Mouse (Mus musculus): Measurements from ENCODE around the gene Hnrnpdl. TPM values are rescaled to one million over a fixed set of nuclear protein-coding genes. Genes with fewer than 3 reads are reported as not detected.
A peak's percentile ranks its signal among the peaks of the same experiment; 100 is the strongest.

Hnrnpdl gene
- polyA plus RNA-seq, 1 experiment from 2014 or later, result 157 TPM

- no peaks in the 10 kb centered on the region for H3K27me3 ChIP-seq (replicated peaks; ENCODE audit: control insufficient read depth, insufficient read depth, low read length)
- no peaks in the 10 kb centered on the region for H3K9me3 ChIP-seq (ENCODE audit: control insufficient read depth, low read length)
- peak overlapping the region; percentile 43 for H3K27ac ChIP-seq (ENCODE audit: low read depth, low read length)
- H3K4me1 ChIP-seq (replicated peaks; ENCODE audit: control insufficient read depth, insufficient read depth, low read length), result peaks cover 22% of the 10 kb centered on the region
- H3K9ac ChIP-seq (ENCODE audit: low read depth, low read length), result no peak overlapping the region
- DNase-seq (ENCODE audit: low spot score), result no peak
- no peak overlapping the region for H3K4me3 ChIP-seq (ENCODE audit: low read depth, low read length)
- ATAC-seq (replicated peaks; ENCODE audit: low FRiP score), result peak; percentile 87
- WGBS, result 46% methylated on average over 11 of the region's 11 CpGs
- H3K36me3 ChIP-seq (ENCODE audit: control insufficient read depth, insufficient read depth, low read length), result peaks cover 18% of the 10 kb centered on the region
- peak overlapping the region; percentile 53 for H3K4me2 ChIP-seq
Measured at GRCm38 (mm10) chr5:100054807-100055547, 15.5 kb upstream of the Hnrnpdl start.

GRCm38 (mm10) chr5:100052728-100053127, 13.3 kb upstream of the Hnrnpdl start:
- 92% methylated on average over 7 of the region's 7 CpGs for WGBS
- H3K36me3 ChIP-seq (ENCODE audit: control insufficient read depth, insufficient read depth, low read length), result peaks cover 13% of the 10 kb centered on the region; the same call in 1 of the 2 replicates
- ATAC-seq (replicated peaks; ENCODE audit: low FRiP score), result no peak

GRCm38 (mm10) chr5:100049904-100050303, 10.4 kb upstream of the Hnrnpdl start:
- ATAC-seq (replicated peaks; ENCODE audit: low FRiP score) (no peak), DNase-seq (ENCODE audit: low spot score) (no peak)
- no peak overlapping the region for H3K4me3 ChIP-seq (ENCODE audit: low read depth, low read length)
- H3K9me3 ChIP-seq (ENCODE audit: control insufficient read depth, low read length), result no peaks in the 10 kb centered on the region
- H3K27ac ChIP-seq (ENCODE audit: low read depth, low read length), result no peak overlapping the region
- peaks cover 19% of the 10 kb centered on the region for H3K4me1 ChIP-seq (replicated peaks; ENCODE audit: control insufficient read depth, insufficient read depth, low read length)
- WGBS, result 87% methylated on average over 3 of the region's 3 CpGs
- H3K4me2 ChIP-seq, result no peak overlapping the region
- no peaks in the 10 kb centered on the region for H3K27me3 ChIP-seq (replicated peaks; ENCODE audit: control insufficient read depth, insufficient read depth, low read length)
- no peak overlapping the region for H3K9ac ChIP-seq (ENCODE audit: low read depth, low read length)
- peaks cover 13% of the 10 kb centered on the region; the same call in 1 of the 2 replicates for H3K36me3 ChIP-seq (ENCODE audit: control insufficient read depth, insufficient read depth, low read length)

More at GRCm38 (mm10) chr5:100052728-100053127, 13.3 kb upstream of the Hnrnpdl start:
- no peak overlapping the region for H3K4me3 ChIP-seq (ENCODE audit: low read depth, low read length)
- no peak for DNase-seq (ENCODE audit: low spot score)
- no peaks in the 10 kb centered on the region for H3K9me3 ChIP-seq (ENCODE audit: control insufficient read depth, low read length)
- H3K4me2 ChIP-seq, result no peak overlapping the region
- H3K27ac ChIP-seq (ENCODE audit: low read depth, low read length), result no peak overlapping the region
- no peaks in the 10 kb centered on the region for H3K27me3 ChIP-seq (replicated peaks; ENCODE audit: control insufficient read depth, insufficient read depth, low read length)
- H3K9ac ChIP-seq (ENCODE audit: low read depth, low read length), result no peak overlapping the region
- H3K4me1 ChIP-seq (replicated peaks; ENCODE audit: control insufficient read depth, insufficient read depth, low read length), result peaks cover 28% of the 10 kb centered on the region

- DNase-seq (ENCODE audit: low spot score), result no peak
- H3K4me3 ChIP-seq (ENCODE audit: low read depth, low read length), result no peak overlapping the region
- H3K9ac ChIP-seq (ENCODE audit: low read depth, low read length), result no peak overlapping the region
- no peaks in the 10 kb centered on the region for H3K9me3 ChIP-seq (ENCODE audit: control insufficient read depth, low read length)
- H3K36me3 ChIP-seq (ENCODE audit: control insufficient read depth, insufficient read depth, low read length), result peaks cover 11% of the 10 kb centered on the region; the same call in 1 of the 2 replicates
- 73% methylated on average over 7 of the region's 7 CpGs for WGBS
- H3K27ac ChIP-seq (ENCODE audit: low read depth, low read length), result no peak overlapping the region
- ATAC-seq (replicated peaks; ENCODE audit: low FRiP score), result no peak
- no peak overlapping the region for H3K4me2 ChIP-seq
- no peaks in the 10 kb centered on the region for H3K27me3 ChIP-seq (replicated peaks; ENCODE audit: control insufficient read depth, insufficient read depth, low read length)
- peaks cover 22% of the 10 kb centered on the region for H3K4me1 ChIP-seq (replicated peaks; ENCODE audit: control insufficient read depth, insufficient read depth, low read length)
Measured at GRCm38 (mm10) chr5:100047871-100048270, 8.4 kb upstream of the Hnrnpdl start.

- no peak overlapping the region for H3K9ac ChIP-seq (ENCODE audit: low read depth, low read length)
- peaks cover 22% of the 10 kb centered on the region for H3K4me1 ChIP-seq (replicated peaks; ENCODE audit: control insufficient read depth, insufficient read depth, low read length)
- 71% methylated on average over 8 of the region's 8 CpGs for WGBS
- ATAC-seq (replicated peaks; ENCODE audit: low FRiP score) (no peak), DNase-seq (ENCODE audit: low spot score) (no peak)
- H3K27me3 ChIP-seq (replicated peaks; ENCODE audit: control insufficient read depth, insufficient read depth, low read length), result no peaks in the 10 kb centered on the region
- H3K27ac ChIP-seq (ENCODE audit: low read depth, low read length), result no peak overlapping the region
- no peak overlapping the region for H3K4me2 ChIP-seq
- peaks cover 7% of the 10 kb centered on the region; the same call in 1 of the 2 replicates for H3K36me3 ChIP-seq (ENCODE audit: control insufficient read depth, insufficient read depth, low read length)
- no peaks in the 10 kb centered on the region for H3K9me3 ChIP-seq (ENCODE audit: control insufficient read depth, low read length)
- no peak overlapping the region for H3K4me3 ChIP-seq (ENCODE audit: low read depth, low read length)
Measured at GRCm38 (mm10) chr5:100047143-100047640, 7.7 kb upstream of the Hnrnpdl start.

- H3K27ac ChIP-seq (ENCODE audit: low read depth, low read length), result no peak overlapping the region
- peaks cover 30% of the 10 kb centered on the region for H3K4me1 ChIP-seq (replicated peaks; ENCODE audit: control insufficient read depth, insufficient read depth, low read length)
Measured at GRCm38 (mm10) chr5:100046096-100046495, 6.6 kb upstream of the Hnrnpdl start.

GRCm38 (mm10) chr5:100044621-100045020, 5.2 kb upstream of the Hnrnpdl start:
- Histone ChIP-seq H3K4me2 (no peak overlapping the region), H3K27me3 (replicated peaks; ENCODE audit: control insufficient read depth, insufficient read depth, low read length) (no peaks in the 10 kb centered on the region), H3K9ac (ENCODE audit: low read depth, low read length) (no peak overlapping the region), H3K4me1 (replicated peaks; ENCODE audit: control insufficient read depth, insufficient read depth, low read length) (peaks cover 32% of the 10 kb centered on the region), H3K9me3 (ENCODE audit: control insufficient read depth, low read length) (no peaks in the 10 kb centered on the region), H3K27ac (ENCODE audit: low read depth, low read length) (no peak overlapping the region), H3K36me3 (ENCODE audit: control insufficient read depth, insufficient read depth, low read length) (peaks cover 2% of the 10 kb centered on the region; the same call in 1 of the 2 replicates), H3K4me3 (ENCODE audit: low read depth, low read length) (no peak overlapping the region)
- DNase-seq (ENCODE audit: low spot score) (no peak), ATAC-seq (replicated peaks; ENCODE audit: low FRiP score) (no peak)
- 76% methylated on average over 5 of the region's 5 CpGs for WGBS

More at GRCm38 (mm10) chr5:100046096-100046495, 6.6 kb upstream of the Hnrnpdl start:
- no peaks in the 10 kb centered on the region for H3K27me3 ChIP-seq (replicated peaks; ENCODE audit: control insufficient read depth, insufficient read depth, low read length)
- no peak for DNase-seq (ENCODE audit: low spot score)
- H3K9ac ChIP-seq (ENCODE audit: low read depth, low read length), result no peak overlapping the region
- no peak for ATAC-seq (replicated peaks; ENCODE audit: low FRiP score)
- no peak overlapping the region for H3K4me2 ChIP-seq
- no peak overlapping the region for H3K4me3 ChIP-seq (ENCODE audit: low read depth, low read length)
- H3K36me3 ChIP-seq (ENCODE audit: control insufficient read depth, insufficient read depth, low read length), result peaks cover 4% of the 10 kb centered on the region; the same call in 1 of the 2 replicates
- WGBS, result 75% methylated on average over 3 of the region's 3 CpGs
- H3K9me3 ChIP-seq (ENCODE audit: control insufficient read depth, low read length), result no peaks in the 10 kb centered on the region

GRCm38 (mm10) chr5:100044030-100044429, 4.6 kb upstream of the Hnrnpdl start:
- H3K27ac ChIP-seq (ENCODE audit: low read depth, low read length), result no peak overlapping the region
- no peak overlapping the region for H3K9ac ChIP-seq (ENCODE audit: low read depth, low read length)
- no peaks in the 10 kb centered on the region for H3K9me3 ChIP-seq (ENCODE audit: control insufficient read depth, low read length)
- no peaks in the 10 kb centered on the region; the same call in 1 of the 2 replicates for H3K36me3 ChIP-seq (ENCODE audit: control insufficient read depth, insufficient read depth, low read length)
- DNase-seq (ENCODE audit: low spot score) (no peak), ATAC-seq (replicated peaks; ENCODE audit: low FRiP score) (no peak)
- no peak overlapping the region for H3K4me3 ChIP-seq (ENCODE audit: low read depth, low read length)
- peaks cover 29% of the 10 kb centered on the region for H3K4me1 ChIP-seq (replicated peaks; ENCODE audit: control insufficient read depth, insufficient read depth, low read length)
- H3K27me3 ChIP-seq (replicated peaks; ENCODE audit: control insufficient read depth, insufficient read depth, low read length), result no peaks in the 10 kb centered on the region
- H3K4me2 ChIP-seq, result no peak overlapping the region
- 72% methylated on average over 4 of the region's 4 CpGs for WGBS

GRCm38 (mm10) chr5:100043361-100043760, 3.9 kb upstream of the Hnrnpdl start:
- Histone ChIP-seq H3K4me1 (replicated peaks; ENCODE audit: control insufficient read depth, insufficient read depth, low read length) (peaks cover 29% of the 10 kb centered on the region), H3K4me2 (no peak overlapping the region), H3K9me3 (ENCODE audit: control insufficient read depth, low read length) (no peaks in the 10 kb centered on the region), H3K27me3 (replicated peaks; ENCODE audit: control insufficient read depth, insufficient read depth, low read length) (no peaks in the 10 kb centered on the region), H3K27ac (ENCODE audit: low read depth, low read length) (no peak overlapping the region), H3K9ac (ENCODE audit: low read depth, low read length) (no peak overlapping the region), H3K36me3 (ENCODE audit: control insufficient read depth, insufficient read depth, low read length) (no peaks in the 10 kb centered on the region; the same call in 1 of the 2 replicates), H3K4me3 (ENCODE audit: low read depth, low read length) (no peak overlapping the region)
- no peak for ATAC-seq (replicated peaks; ENCODE audit: low FRiP score)
- WGBS, result 91% methylated on average over 5 of the region's 5 CpGs
- DNase-seq (ENCODE audit: low spot score), result no peak

All from liver, embryonic 11.5 days (tissue).